Mouse (Mus musculus): Measurements from ENCODE around the gene Dennd4a. TPM values are rescaled to one million over a fixed set of nuclear protein-coding genes. Genes with fewer than 3 reads are reported as not detected.
A peak's percentile ranks its signal among the peaks of the same experiment; 100 is the strongest.
"Not testable (repeated sequence)": the region's sequence is repeated elsewhere in the genome, so short reads cannot be mapped to it uniquely, and the experiment has no call there.

Dennd4a gene
- polyA plus RNA-seq, 1 experiment from 2014 or later = 10.3 TPM

DNA sequence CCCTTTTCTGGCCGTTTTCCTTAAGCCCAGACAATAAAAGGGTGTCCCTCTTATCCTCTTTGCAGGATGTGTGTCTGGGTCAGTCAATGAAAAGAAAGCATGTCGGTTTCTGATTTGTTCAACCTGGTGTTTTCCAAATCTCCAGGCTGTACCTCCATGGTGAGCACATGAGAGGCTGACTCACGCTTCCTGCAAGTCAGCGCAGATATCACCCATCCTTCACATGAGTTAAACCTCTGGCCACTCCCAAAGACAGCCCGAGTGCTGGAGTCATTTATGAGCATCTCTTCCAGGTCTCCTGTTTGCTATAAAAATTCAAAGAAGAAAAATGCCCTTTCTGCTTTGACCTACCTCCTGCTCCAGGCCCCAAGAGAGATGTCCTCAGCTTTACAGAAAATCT is 5.3 kb upstream of the Dennd4a start:
- H3K36me3 ChIP-seq = no peaks in the 10 kb centered on the region
- ATAC-seq (ENCODE audit: low FRiP score) = no peak

DNA sequence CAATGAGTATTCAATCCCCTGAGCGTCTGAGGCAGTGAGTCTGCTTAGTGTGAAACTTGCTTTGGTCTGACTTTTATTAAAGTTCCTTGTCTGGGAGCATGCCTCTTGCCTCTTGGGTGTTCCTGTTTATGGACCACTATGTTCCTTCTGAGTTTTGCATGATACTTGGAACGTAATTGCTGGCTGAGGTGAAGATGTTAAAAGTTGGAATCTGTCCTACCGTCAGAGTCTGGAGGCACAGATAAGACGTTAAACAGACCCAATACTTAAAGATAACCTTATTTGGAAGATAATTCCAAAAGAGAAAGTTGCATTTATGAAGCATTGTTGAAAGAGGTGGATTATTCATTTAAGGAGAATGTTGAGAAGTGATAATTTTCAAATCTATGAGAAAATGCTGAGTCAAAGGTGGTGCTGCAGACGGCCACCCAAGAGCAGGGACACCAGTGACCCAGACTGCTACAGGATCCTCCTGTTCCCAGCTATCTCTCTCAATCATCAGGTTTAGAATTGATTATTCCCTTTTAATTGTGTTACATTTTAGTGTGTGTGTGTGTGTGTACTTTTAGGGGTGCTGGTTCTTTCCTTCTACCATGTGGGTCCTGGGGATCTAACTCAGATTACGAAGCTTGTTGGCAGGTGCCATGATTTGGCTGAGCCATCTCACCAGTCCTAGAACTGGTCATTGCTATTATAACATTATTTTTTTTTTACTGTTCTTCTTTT is 4.6 kb upstream of the Dennd4a start:
- Histone ChIP-seq H3K9me3 (replicated peaks) (no peaks in the 10 kb centered on the region), H3K4me3 (no peak overlapping the region), H3K4me1 (0 out of 2 replicates have a peak, but pooled peaks cover 2% of the 10 kb centered on the region), H3K4me2 (replicated peaks) (no peak overlapping the region), H3K36me3 (no peaks in the 10 kb centered on the region), H3K9ac (no peak overlapping the region), H3K27ac (no peak overlapping the region), H3K27me3 (no peaks in the 10 kb centered on the region)
- WGBS = 80% methylated on average over 6 of the region's 6 CpGs
- ATAC-seq (ENCODE audit: low FRiP score) = no peak

More for the DNA sequence above, 5.3 kb upstream of the Dennd4a start:
- Histone ChIP-seq H3K4me2 (replicated peaks) (no peak overlapping the region), H3K27ac (no peak overlapping the region), H3K4me3 (no peak overlapping the region), H3K9ac (no peak overlapping the region), H3K4me1 (0 out of 2 replicates have a peak, but pooled peaks cover 2% of the 10 kb centered on the region), H3K9me3 (replicated peaks) (no peaks in the 10 kb centered on the region), H3K27me3 (no peaks in the 10 kb centered on the region)
- 73% methylated on average over 5 of the region's 5 CpGs for WGBS

DNA sequence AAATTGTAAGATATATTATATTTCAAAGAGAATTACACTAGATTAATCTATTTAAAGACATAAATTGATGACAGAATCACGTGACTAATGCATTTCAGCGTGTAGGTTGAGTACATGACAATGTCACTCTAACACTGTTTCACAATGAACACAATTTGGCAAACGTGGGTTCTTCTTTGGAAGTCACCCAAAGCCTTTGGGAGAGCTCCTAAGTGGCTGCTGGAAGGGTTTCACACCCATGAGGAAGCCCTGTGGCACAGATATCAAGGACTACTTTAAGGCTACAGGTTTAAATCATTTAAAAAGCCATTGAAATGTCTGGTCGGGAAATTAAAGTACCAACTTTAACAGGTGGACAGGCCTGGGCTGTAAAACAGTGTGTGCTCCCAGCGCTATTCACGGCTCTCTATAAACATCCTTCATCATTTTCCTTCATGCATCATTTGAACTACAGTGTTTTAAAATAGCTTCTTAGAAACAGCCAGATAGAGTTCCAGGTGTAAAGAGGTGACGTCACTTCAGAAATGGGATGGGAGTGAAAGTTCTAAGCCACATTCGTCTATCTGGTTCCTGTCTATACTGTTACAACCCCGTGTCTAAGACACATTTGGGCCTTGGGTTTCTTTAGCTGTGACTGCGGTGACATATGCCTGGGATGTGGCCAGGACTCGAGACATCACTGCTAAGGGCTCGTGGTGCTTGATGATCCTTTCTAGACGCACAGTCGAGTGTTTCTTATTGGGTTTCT is 3.9 kb upstream of the Dennd4a start:
- H3K4me2 ChIP-seq (replicated peaks) = no peak overlapping the region
- H3K4me3 ChIP-seq = no peak overlapping the region
- WGBS = 84% methylated on average over 14 of the region's 14 CpGs
- no peak overlapping the region for H3K9ac ChIP-seq
- no peaks in the 10 kb centered on the region for H3K27me3 ChIP-seq
- no peaks in the 10 kb centered on the region for H3K9me3 ChIP-seq (replicated peaks)
- H3K27ac ChIP-seq = no peak overlapping the region
- ATAC-seq (ENCODE audit: low FRiP score) = no peak
- no peaks in the 10 kb centered on the region for H3K36me3 ChIP-seq
- H3K4me1 ChIP-seq = peaks cover 6% of the 10 kb centered on the region

DNA sequence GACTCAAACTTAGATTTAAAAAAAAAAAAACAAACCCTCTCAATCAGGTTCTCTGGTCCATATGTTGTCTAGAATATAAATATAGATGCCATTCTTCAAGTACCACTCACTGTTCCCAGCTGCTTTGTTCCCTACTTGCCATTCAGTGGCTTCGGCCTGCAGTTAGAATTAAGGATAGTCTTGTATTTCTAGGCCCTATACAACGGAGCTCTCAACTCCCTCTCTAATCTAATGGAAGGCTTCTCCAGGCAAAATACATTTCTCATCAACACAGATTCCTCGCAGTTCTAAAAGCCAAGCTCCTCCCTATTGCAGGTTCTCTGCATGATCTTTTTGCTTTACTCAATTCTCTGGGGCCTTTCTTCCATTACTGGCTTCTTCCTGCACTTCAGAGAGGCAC is 1.3 kb upstream of the Dennd4a start:
- H3K27me3 ChIP-seq = no peaks in the 10 kb centered on the region
- WGBS = 80% methylated on average over 3 of the region's 3 CpGs
- no peak overlapping the region for H3K4me3 ChIP-seq
- H3K36me3 ChIP-seq = no peaks in the 10 kb centered on the region
- no peak overlapping the region for H3K9ac ChIP-seq
- H3K9me3 ChIP-seq (replicated peaks) = no peaks in the 10 kb centered on the region
- no peak overlapping the region for H3K4me2 ChIP-seq (replicated peaks)
- no peak for ATAC-seq (ENCODE audit: low FRiP score)
- H3K4me1 ChIP-seq = peaks cover 10% of the 10 kb centered on the region
- H3K27ac ChIP-seq = no peak overlapping the region

DNA sequence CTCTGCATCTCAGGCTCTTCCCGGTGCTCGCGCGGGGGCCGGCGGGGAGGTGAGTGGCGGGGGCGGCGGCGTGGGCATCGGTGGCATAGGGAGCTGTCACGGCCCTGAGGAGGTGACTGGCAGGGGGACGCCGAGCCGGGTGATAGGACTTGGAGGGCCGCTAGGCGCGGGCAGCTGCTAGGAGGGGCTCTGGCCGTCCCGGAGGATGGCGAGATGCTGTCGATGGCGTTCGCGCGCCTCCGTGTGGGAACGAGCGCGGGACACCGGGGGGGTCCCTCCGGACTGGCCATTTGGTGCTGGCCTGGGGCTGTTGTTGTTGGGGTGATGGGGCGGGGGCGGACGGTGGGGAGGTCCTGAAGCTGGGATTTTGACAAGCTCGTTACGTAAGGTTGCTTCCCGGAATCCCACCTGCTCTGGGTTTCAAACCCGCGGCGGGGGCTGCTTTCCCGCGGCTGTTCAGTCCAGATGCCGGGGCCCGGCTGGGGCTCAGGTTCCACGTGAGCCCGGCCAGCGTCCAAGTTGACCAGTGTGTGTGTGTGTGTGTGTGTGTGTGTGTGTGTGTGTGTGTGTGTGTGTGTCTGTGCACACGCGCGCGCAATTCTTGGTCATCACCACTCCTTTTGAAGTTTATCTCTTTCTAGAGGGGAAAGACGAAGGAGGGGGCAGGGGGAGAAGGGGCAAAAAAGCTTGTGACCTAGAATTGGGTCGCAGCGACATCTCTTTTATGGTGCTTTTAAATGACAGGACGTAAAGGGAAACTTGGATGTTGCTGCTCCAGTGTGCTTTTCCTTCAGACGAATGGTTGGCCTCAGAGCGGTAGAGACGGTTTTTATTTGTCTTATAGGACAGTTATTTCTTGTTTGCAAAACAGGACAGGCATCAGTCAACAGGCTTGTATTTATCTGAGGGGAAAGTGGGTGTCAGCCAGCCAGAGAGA is 666 bp downstream of the Dennd4a start:
- Histone ChIP-seq H3K9me3 (replicated peaks) (no peaks in the 10 kb centered on the region), H3K27me3 (no peaks in the 10 kb centered on the region), H3K36me3 (no peaks in the 10 kb centered on the region), H3K9ac (peak overlapping the region; percentile 82), H3K27ac (peak overlapping the region; percentile 97), H3K4me2 (replicated peaks) (peak overlapping the region; percentile 80), H3K4me3 (peak overlapping the region; percentile 80), H3K4me1 (peaks cover 10% of the 10 kb centered on the region)
- ATAC-seq (ENCODE audit: low FRiP score) = peak; percentile 84
- WGBS = under 1% methylated on average over 42 of the region's 59 CpGs

DNA sequence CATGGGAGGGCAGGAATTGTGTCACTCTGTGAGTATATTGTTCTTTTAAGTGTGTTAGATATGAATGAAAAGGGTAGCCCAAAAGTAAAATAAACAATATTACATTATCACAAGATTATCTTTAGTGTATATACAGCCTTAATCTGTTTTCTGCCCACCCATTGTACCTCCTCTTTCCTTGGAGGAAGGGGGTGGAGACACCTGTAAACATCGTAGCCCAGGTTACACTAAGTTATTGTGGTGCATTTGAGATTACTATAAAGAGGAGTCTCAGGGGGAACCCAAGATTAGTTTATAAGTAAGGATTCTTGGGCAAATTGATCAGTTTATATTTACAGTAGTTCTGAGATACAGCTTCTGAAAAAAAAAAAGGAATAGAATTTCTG is 1.3 kb downstream of the Dennd4a start:
- no peak overlapping the region for H3K27ac ChIP-seq
- 27% methylated on average over 1 of the region's 1 CpGs for WGBS

DNA sequence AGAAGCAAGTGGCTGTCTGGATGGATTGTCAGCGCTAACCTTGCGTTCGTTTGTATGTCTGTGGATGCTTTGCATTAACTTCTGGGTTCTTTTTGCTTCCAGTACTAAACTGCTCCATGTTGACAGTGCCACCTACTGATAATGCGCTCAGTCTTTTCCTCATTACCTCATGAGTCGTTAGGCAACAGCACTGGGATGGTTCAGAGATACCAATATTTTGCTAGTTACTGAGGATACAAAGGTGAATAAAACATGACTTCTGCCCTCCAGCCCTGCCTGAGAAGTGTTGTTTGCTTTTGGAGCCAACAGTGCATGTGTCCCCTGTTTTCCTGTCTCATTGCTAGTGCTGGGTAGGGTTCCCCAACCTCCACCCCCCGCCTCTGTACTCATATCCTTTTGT is 3.1 kb downstream of the Dennd4a start:
- Histone ChIP-seq H3K9ac (no peak overlapping the region), H3K36me3 (no peaks in the 10 kb centered on the region), H3K4me2 (replicated peaks) (no peak overlapping the region), H3K9me3 (replicated peaks) (no peaks in the 10 kb centered on the region), H3K27ac (no peak overlapping the region), H3K27me3 (no peaks in the 10 kb centered on the region), H3K4me3 (no peak overlapping the region), H3K4me1 (peaks cover 10% of the 10 kb centered on the region)
- no peak for ATAC-seq (ENCODE audit: low FRiP score)
- WGBS = 92% methylated on average over 6 of the region's 6 CpGs

More for the DNA sequence above, 1.3 kb downstream of the Dennd4a start:
- no peak for ATAC-seq (ENCODE audit: low FRiP score)
- peak overlapping the region; percentile 80 for H3K4me2 ChIP-seq (replicated peaks)
- H3K4me1 ChIP-seq = peaks cover 10% of the 10 kb centered on the region
- H3K9me3 ChIP-seq (replicated peaks) = no peaks in the 10 kb centered on the region
- no peaks in the 10 kb centered on the region for H3K27me3 ChIP-seq
- H3K36me3 ChIP-seq = no peaks in the 10 kb centered on the region
- H3K9ac ChIP-seq = peak overlapping the region; percentile 82; the same call in 1 of the 2 replicates
- peak overlapping the region; percentile 80 for H3K4me3 ChIP-seq

DNA sequence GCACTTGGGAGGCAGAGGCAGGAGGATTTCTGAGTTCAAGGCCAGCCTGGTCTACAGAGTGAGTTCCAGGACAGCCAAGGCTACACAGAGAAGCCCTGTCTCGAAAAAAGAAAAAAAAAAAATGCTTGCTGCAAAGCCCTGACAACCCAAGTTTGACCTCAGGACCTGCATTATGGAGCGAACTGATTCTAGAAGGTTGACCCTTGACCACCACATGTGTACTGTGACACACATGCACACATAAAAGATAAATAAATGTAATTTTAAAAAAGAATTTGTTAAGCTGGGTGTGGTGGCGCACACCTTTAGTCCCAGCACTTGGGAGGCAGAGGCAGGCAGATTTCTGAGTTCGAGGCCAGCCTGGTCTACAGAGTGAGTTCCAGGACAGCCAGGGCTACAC is 8.5 kb downstream of the Dennd4a start:
- not testable (repeated sequence) for H3K4me2 ChIP-seq (replicated peaks); H3K9ac ChIP-seq; H3K9me3 ChIP-seq (replicated peaks); H3K27ac ChIP-seq; H3K27me3 ChIP-seq; ATAC-seq (ENCODE audit: low FRiP score); H3K4me1 ChIP-seq; H3K36me3 ChIP-seq; H3K4me3 ChIP-seq
- 96% methylated on average over 4 of the region's 4 CpGs for WGBS

DNA sequence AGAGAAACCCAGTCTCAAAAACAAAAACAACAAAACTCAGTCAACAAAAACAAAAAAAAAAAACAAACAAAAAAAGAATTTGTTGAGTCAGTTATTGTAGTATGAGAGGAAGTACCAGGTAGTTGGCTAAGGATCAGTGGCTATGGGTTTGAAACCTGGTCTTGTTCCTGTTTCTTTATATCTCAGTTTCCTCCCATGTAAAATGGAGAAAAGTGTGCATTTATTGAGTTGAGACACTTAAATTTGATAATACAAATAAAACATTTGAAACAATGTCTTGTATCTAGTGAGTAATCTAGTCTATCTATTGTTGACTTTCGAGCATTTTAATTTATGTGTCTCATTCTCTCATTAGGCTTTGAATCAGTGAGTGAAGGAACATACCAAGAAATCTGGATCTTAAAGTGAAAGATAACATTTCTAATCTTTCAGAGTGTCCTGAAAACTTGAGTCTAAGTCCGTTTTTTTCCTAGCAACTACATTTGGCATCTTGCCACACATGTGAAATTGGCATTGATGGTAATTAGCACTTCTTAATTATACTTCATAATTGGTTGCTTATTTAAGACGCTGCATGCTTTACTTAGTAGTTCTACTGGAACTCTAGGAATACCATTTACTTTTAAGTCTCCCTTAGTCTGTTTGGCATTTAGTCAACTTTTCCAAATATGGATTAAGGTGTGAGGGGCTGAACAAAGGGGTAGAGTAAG is 9.1 kb downstream of the Dennd4a start:
- Histone ChIP-seq H3K4me3 (no peak overlapping the region), H3K27ac (no peak overlapping the region), H3K9me3 (replicated peaks) (no peaks in the 10 kb centered on the region), H3K4me2 (replicated peaks) (no peak overlapping the region), H3K4me1 (no peaks in the 10 kb centered on the region), H3K36me3 (no peaks in the 10 kb centered on the region), H3K27me3 (no peaks in the 10 kb centered on the region), H3K9ac (no peak overlapping the region)
- ATAC-seq (ENCODE audit: low FRiP score) = no peak
- WGBS = 86% methylated on average over 3 of the region's 3 CpGs

DNA sequence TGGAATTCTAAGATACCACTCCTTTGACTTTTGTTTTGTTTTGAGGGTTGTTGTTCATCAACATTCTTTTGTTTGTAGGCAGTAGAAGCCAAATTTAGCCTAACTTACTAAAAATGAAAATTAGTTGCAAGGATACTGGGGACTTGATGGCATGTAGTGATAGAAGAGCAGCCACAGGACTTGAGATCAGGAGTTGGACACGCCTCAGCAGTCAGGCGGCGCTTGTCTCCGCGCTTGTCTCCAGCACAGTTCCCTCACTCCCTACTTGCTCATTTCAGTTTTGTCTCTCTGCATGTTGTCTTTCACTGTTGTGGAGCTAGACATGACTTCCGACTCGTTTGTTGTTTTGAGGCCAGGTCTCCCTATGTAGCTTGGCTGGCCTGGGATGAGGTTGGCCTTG is 11.1 kb downstream of the Dennd4a start:
- H3K4me2 ChIP-seq (replicated peaks) = no peak overlapping the region
- no peaks in the 10 kb centered on the region for H3K9me3 ChIP-seq (replicated peaks)
- no peak overlapping the region for H3K27ac ChIP-seq
- no peak overlapping the region for H3K4me3 ChIP-seq
- H3K4me1 ChIP-seq = no peaks in the 10 kb centered on the region
- 72% methylated on average over 7 of the region's 7 CpGs for WGBS
- H3K27me3 ChIP-seq = no peaks in the 10 kb centered on the region
- H3K36me3 ChIP-seq = no peaks in the 10 kb centered on the region
- ATAC-seq (ENCODE audit: low FRiP score) = no peak
- no peak overlapping the region for H3K9ac ChIP-seq

DNA sequence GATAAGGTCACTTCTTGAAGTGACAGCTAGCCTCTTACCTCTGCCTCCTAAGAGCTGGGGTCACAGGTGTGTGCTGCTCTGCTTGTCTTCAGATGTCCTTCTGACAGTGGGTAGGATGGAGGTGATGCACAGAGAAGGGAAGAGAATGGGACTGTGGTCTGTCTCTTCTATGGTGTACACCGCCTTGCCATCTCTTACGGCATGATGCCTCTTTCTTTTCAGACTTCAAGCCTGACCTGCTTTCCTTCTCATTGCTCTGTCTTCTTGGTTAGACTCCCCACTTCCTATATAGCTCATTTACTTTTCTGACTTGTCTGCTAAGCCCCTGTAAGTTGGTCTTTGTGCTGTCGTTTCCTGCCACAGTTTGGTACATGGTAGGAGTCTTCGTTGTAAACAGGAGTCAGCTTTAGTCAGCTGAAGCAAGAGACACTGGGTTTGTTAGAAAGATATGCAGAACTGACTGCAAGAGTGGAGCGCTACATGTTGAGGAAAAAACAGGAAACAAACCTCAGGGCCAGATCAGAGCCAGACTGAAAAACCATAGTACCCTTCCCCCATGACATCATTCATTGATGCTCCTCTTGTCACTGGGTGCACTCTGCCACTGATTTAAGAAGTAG is 13.4 kb downstream of the Dennd4a start:
- WGBS = 87% methylated on average over 5 of the region's 5 CpGs
- no peak for ATAC-seq (ENCODE audit: low FRiP score)

More for the DNA sequence above, 13.4 kb downstream of the Dennd4a start:
- H3K4me2 ChIP-seq (replicated peaks) = no peak overlapping the region
- H3K9me3 ChIP-seq (replicated peaks) = no peaks in the 10 kb centered on the region
- H3K36me3 ChIP-seq = no peaks in the 10 kb centered on the region
- H3K9ac ChIP-seq = no peak overlapping the region
- H3K27ac ChIP-seq = no peak overlapping the region
- H3K4me1 ChIP-seq = no peaks in the 10 kb centered on the region
- H3K27me3 ChIP-seq = no peaks in the 10 kb centered on the region
- no peak overlapping the region for H3K4me3 ChIP-seq

Measured in hindbrain, embryonic 12.5 days (tissue).